Mouse (Mus musculus): ENCODE data around the gene Ank3.

DNA sequence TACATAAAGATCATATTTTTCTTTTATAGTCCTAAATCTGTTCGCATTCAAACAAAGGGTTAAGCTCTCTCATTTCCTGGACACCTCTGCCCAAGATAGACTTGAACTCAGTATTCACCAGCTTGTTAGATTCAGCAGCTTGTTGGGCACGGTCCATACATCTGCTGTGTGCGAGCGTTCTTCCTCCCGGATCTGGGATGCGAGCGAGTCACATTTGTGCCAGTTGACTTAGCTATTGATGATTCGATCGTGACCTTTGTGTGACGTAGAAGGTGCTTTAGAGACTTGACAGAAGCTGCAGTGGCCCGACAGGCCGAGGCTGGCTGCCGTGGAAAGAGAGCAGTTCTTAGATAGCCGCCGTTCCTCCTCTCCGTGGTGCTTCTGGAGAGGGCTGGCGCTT, 98.8 kb downstream of the Ank3 start:
- no peak for TF ChIP-seq CTCF (conservative IDR thresholded peaks at IDR 0.05; ENCODE audit: insufficient read depth, insufficient read length, low read depth, low read length)
- no peak for TF ChIP-seq POLR2A (IDR thresholded peaks at IDR 0.05; ENCODE audit: low read depth, low read length)
